Mouse (Mus musculus) urinary bladder, postnatal 10 days (tissue): ENCODE results near the gene Dhx16.
"Not testable (repeated sequence)": the region's sequence is repeated elsewhere in the genome, so short reads cannot be mapped to it uniquely, and the experiment has no call there.

Experiments
- DNase-seq: peaks from one replicate; pipeline ENCODE4 v3.0.0; 2022; ENCODE audit warnings: low spot score

The Dhx16 gene

GRCm38 (mm10) chr17:35879245-35880057 lies at the start of gene Dhx16:
Gene Dhx16 (plus strand): TSS chr17:35879819.
- DNase-seq = peak; percentile 83

- DNase-seq = no peak
These were observed 47.0 kb upstream of the Dhx16 start for GRCm38 (mm10) chr17:35832400-35833238.

GRCm38 (mm10) chr17:35833239-35833751 lies 46.3 kb upstream of the Dhx16 start:
- DNase-seq = no peak

GRCm38 (mm10) chr17:35833894-35834293 lies 45.7 kb upstream of the Dhx16 start:
- no peak for DNase-seq

GRCm38 (mm10) chr17:35834696-35835422 lies 44.8 kb upstream of the Dhx16 start:
- DNase-seq = no peak

GRCm38 (mm10) chr17:35835424-35836140 lies 44.0 kb upstream of the Dhx16 start:
- no peak for DNase-seq

GRCm38 (mm10) chr17:35836178-35836965 lies 43.2 kb upstream of the Dhx16 start:
- no peak for DNase-seq

- no peak for DNase-seq
These were observed 42.6 kb upstream of the Dhx16 start for GRCm38 (mm10) chr17:35836991-35837422.

- no peak for DNase-seq
These were observed 42.1 kb upstream of the Dhx16 start for GRCm38 (mm10) chr17:35837487-35837886.

- peak; percentile 84 for DNase-seq
These were observed 41.5 kb upstream of the Dhx16 start, which contains the start of gene Tubb5 for GRCm38 (mm10) chr17:35838122-35838544. Gene Tubb5 (minus strand): TSS chr17:35838306.

GRCm38 (mm10) chr17:35838570-35838969 lies 41.0 kb upstream of the Dhx16 start:
- no peak for DNase-seq

GRCm38 (mm10) chr17:35839002-35839401 lies 40.6 kb upstream of the Dhx16 start:
- not testable (repeated sequence) for DNase-seq

- DNase-seq = no peak
These were observed 39.1 kb upstream of the Dhx16 start for GRCm38 (mm10) chr17:35840561-35840960.

GRCm38 (mm10) chr17:35841076-35841950 lies 38.3 kb upstream of the Dhx16 start, which contains the start of gene Mdc1:
Gene Mdc1 (plus strand): TSS chr17:35841515.
- DNase-seq = peak; percentile 93

- no peak for DNase-seq
These were observed 37.6 kb upstream of the Dhx16 start for GRCm38 (mm10) chr17:35842006-35842405.

- DNase-seq = no peak
These were observed 36.1 kb upstream of the Dhx16 start for GRCm38 (mm10) chr17:35843514-35843913.

GRCm38 (mm10) chr17:35848112-35848511 lies 31.5 kb upstream of the Dhx16 start:
- DNase-seq = no peak

GRCm38 (mm10) chr17:35850974-35851373 lies 28.6 kb upstream of the Dhx16 start:
- DNase-seq = no peak

- DNase-seq = no peak
These were observed 20.2 kb upstream of the Dhx16 start for GRCm38 (mm10) chr17:35859371-35859770.
